Mouse (Mus musculus): ENCODE data around the gene Nrap. TPM values are rescaled to one million over a fixed set of nuclear protein-coding genes. Genes with fewer than 3 reads are reported as not detected.

Gene Nrap
- total and polyA plus RNA-seq, 2 experiments from 2014 or later: 60.1 to 163 TPM

DNA sequence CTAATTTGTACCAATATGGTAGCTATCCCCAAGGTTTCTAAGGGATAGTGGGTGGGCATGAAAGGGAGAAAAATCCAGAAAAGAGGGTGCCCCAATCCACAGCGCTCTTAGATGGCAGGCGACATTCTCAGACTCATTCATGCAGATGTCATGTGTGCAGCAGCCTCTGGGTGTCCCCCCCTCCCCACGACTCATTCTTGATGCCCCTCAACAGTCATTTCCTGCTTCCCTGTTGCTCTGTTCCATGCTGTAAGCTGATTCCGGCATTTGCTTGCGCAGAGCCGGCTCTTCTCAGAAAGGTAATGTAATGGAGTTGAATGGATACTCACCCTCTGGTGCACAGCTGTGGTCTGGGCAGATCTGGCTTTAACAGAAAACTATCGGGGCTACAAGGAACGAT, 40.5 kb upstream of the Nrap start:
- no peak for ATAC-seq (ENCODE audit: insufficient read depth, low read depth)

DNA sequence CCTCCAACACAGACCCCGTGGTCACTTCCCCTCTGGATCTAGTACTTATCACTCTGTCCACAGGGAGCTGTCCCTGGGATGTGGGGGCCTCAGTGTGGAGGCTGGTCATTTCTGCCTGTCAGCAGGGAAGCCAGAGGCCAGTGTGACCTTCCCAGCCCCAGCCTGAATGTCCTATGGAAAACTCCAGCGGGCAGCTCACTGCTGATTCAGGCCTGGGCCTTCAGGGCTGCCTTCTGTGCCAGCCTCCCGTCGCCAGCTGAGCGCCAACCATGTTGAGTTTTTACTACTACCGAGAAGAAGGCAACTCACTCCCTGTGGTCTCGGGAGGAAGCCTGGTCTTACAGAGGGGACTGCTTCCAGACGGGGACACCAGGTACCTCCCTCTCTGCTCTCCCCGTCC, 35.7 kb upstream of the Nrap start:
- no peaks in the 10 kb centered on the region for H3K9me3 ChIP-seq (replicated peaks; ENCODE audit: control insufficient read depth, low read length)
- no peaks in the 10 kb centered on the region for H3K27me3 ChIP-seq (ENCODE audit: control insufficient read depth, insufficient read depth, low read length)
- TF ChIP-seq EP300 (IDR thresholded peaks at IDR 0.05; ENCODE audit: low read depth) (no peak), CTCF (IDR thresholded peaks at IDR 0.05; ENCODE audit: low read depth) (no peak)
- ATAC-seq (ENCODE audit: insufficient read depth, low read depth): peak; percentile 74
- H3K9ac ChIP-seq (replicated peaks; ENCODE audit: low read depth, low read length): peak overlapping the region; percentile 52; the same call in 1 of the 2 replicates
- peak overlapping the region; percentile 81 for H3K27ac ChIP-seq (ENCODE audit: low read depth)
- peaks cover 14% of the 10 kb centered on the region for H3K4me1 ChIP-seq (ENCODE audit: control insufficient read depth, insufficient read depth)
- peak overlapping the region; percentile 31; the same call in 1 of the 2 replicates for H3K4me2 ChIP-seq (ENCODE audit: low read depth, low read length)
- 0 out of 2 replicates have a peak, but pooled peaks cover 4% of the 10 kb centered on the region for H3K36me3 ChIP-seq (replicated peaks; ENCODE audit: control insufficient read depth, insufficient read depth, low read length)
- DNase-seq (ENCODE audit: low spot score): peak; percentile 45
- H3K4me3 ChIP-seq (ENCODE audit: low read depth, low read length): no peak overlapping the region
- WGBS: 24% methylated on average over 9 of the region's 9 CpGs

More for the DNA sequence above, 40.5 kb upstream of the Nrap start:
- Histone ChIP-seq H3K9ac (replicated peaks; ENCODE audit: low read depth, low read length) (no peak overlapping the region), H3K4me2 (ENCODE audit: low read depth, low read length) (no peak overlapping the region), H3K27ac (ENCODE audit: low read depth) (no peak overlapping the region), H3K36me3 (replicated peaks; ENCODE audit: control insufficient read depth, insufficient read depth, low read length) (peaks cover 23% of the 10 kb centered on the region), H3K4me1 (ENCODE audit: control insufficient read depth, insufficient read depth) (peaks cover 12% of the 10 kb centered on the region), H3K4me3 (ENCODE audit: low read depth, low read length) (no peak overlapping the region), H3K27me3 (ENCODE audit: control insufficient read depth, insufficient read depth, low read length) (no peaks in the 10 kb centered on the region), H3K9me3 (replicated peaks; ENCODE audit: control insufficient read depth, low read length) (no peaks in the 10 kb centered on the region)
- no peak for TF ChIP-seq CTCF (IDR thresholded peaks at IDR 0.05; ENCODE audit: low read depth)
- 69% methylated on average over 8 of the region's 8 CpGs for WGBS
- no peak for DNase-seq (ENCODE audit: low spot score)

DNA sequence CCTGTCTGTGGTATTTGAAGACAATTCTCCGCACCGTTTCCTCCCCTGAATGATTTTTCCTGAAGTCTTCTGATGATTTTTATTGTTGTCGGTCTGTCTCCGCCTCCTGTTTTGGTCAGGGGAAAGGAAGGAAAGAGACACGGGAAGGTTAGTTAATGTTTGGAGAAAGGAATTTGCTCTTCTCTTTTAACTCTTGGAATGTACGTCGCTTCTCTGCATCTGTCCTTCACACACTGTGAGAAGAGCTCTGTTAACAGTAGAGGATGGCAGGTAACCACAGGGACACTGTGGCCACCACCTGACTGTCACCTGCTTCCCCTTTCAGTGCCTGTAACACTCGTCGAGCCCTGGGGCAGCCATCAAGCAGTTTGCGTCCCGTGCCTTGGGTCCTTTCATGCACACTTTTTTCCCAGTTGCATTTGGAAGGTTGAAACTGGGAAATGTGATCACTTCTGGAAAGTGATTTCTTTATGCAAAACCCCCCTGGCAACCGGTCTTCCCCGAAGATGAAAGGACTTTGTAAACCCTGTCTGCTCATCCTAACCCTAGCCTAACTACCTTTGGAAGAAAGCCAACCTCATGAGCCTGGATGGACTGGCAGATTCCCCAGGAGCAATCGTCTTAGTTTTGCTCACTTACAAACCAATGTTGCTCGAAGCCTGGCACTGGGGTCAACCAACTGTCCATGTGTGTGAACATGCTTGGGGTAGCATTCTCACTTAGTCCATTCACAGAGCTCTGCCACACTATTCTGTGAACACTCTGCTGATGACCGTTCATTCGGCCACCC, 35.0 kb upstream of the Nrap start:
- Histone ChIP-seq H3K36me3 (replicated peaks; ENCODE audit: control insufficient read depth, insufficient read depth, low read length) (0 out of 2 replicates have a peak, but pooled peaks cover 4% of the 10 kb centered on the region), H3K27me3 (ENCODE audit: control insufficient read depth, insufficient read depth, low read length) (no peaks in the 10 kb centered on the region), H3K4me2 (ENCODE audit: low read depth, low read length) (no peak overlapping the region), H3K27ac (ENCODE audit: low read depth) (peak overlapping the region; percentile 81), H3K4me1 (ENCODE audit: control insufficient read depth, insufficient read depth) (peaks cover 14% of the 10 kb centered on the region), H3K9me3 (replicated peaks; ENCODE audit: control insufficient read depth, low read length) (no peaks in the 10 kb centered on the region), H3K4me3 (ENCODE audit: low read depth, low read length) (no peak overlapping the region), H3K9ac (replicated peaks; ENCODE audit: low read depth, low read length) (no peak overlapping the region)
- ATAC-seq (ENCODE audit: insufficient read depth, low read depth) (no peak), DNase-seq (ENCODE audit: low spot score) (no peak)
- 70% methylated on average over 17 of the region's 17 CpGs for WGBS
- TF ChIP-seq CTCF (IDR thresholded peaks at IDR 0.05; ENCODE audit: low read depth) (no peak), EP300 (IDR thresholded peaks at IDR 0.05; ENCODE audit: low read depth) (no peak)

DNA sequence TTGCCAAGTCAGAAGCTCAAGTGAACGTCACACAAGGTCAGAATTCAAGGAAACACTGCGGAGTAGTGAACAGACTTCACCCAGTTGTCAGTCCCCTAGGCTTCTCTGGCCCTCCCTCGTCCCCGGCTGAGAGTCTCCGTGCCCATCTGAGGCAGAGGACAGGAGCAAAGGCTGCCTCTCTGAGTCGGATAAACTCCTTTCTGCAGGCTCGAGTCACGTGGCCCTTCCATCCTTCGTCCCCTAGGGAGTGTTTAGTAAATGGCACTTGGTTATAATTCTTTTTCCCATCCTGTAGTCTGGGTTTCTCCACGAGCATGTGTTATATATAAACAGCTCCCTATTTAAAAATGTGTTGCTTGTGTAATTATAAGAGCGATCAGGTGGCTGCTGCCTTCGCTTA, 33.5 kb upstream of the Nrap start:
- DNase-seq (ENCODE audit: low spot score) (no peak), ATAC-seq (ENCODE audit: insufficient read depth, low read depth) (0 out of 2 replicates have a peak, but pooled peaks have one; percentile 3)
- H3K27me3 ChIP-seq (ENCODE audit: control insufficient read depth, insufficient read depth, low read length): no peaks in the 10 kb centered on the region
- 74% methylated on average over 12 of the region's 12 CpGs for WGBS
- H3K36me3 ChIP-seq (replicated peaks; ENCODE audit: control insufficient read depth, insufficient read depth, low read length): 0 out of 2 replicates have a peak, but pooled peaks cover 4% of the 10 kb centered on the region
- peaks cover 14% of the 10 kb centered on the region for H3K4me1 ChIP-seq (ENCODE audit: control insufficient read depth, insufficient read depth)
- TF ChIP-seq EP300 (IDR thresholded peaks at IDR 0.05; ENCODE audit: low read depth) (no peak), CTCF (IDR thresholded peaks at IDR 0.05; ENCODE audit: low read depth) (no peak)
- no peak overlapping the region for H3K9ac ChIP-seq (replicated peaks; ENCODE audit: low read depth, low read length)
- H3K9me3 ChIP-seq (replicated peaks; ENCODE audit: control insufficient read depth, low read length): no peaks in the 10 kb centered on the region
- H3K4me2 ChIP-seq (ENCODE audit: low read depth, low read length): no peak overlapping the region
- H3K27ac ChIP-seq (ENCODE audit: low read depth): no peak overlapping the region
- no peak overlapping the region for H3K4me3 ChIP-seq (ENCODE audit: low read depth, low read length)

DNA sequence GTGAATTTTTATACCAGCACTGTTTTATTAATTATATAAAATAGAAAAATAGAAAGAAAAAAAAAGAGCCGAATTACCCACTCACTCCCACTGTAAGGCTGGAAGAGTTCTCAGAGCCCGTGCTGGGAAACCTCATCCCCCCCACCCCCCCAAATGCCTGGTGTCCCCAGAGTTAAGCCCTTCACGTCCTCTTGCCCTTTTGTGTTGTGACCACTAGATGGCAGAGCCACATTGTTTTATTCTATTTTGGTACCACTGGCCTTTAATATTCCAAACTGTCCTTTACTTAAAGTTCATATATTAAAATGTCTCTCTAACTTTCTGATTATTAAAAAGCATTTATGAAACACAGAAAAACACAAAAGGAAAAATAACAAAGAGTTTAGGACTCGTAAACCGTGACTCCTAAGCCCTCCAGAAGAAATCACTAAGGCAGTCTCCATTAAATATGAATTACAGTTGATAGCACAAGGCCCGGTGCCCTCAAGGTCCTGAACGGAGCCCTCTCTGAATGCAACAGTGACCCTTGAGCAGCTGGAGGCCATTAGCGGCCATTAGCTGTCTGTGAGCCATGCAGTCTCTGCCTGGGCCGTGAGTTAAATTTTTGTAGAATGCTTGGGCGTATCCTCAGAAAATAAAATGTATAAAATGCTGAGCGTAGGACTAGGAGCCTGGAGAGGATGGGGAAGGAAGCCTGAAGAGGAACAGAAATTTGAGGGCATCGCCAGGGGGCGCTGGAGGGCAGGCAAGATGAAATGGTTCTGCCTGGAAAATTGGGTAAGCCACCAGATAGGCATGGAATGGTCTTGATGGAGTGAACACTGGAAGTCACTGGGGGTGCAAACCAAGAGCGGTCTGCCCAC, 32.9 kb upstream of the Nrap start:
- H3K9ac ChIP-seq (replicated peaks; ENCODE audit: low read depth, low read length): no peak overlapping the region
- H3K27me3 ChIP-seq (ENCODE audit: control insufficient read depth, insufficient read depth, low read length): no peaks in the 10 kb centered on the region
- DNase-seq (ENCODE audit: low spot score) (peak; percentile 65), ATAC-seq (ENCODE audit: insufficient read depth, low read depth) (peak; percentile 15; the same call in 1 of the 2 replicates)
- peak overlapping the region; percentile 68 for H3K27ac ChIP-seq (ENCODE audit: low read depth)
- H3K4me2 ChIP-seq (ENCODE audit: low read depth, low read length): no peak overlapping the region
- H3K36me3 ChIP-seq (replicated peaks; ENCODE audit: control insufficient read depth, insufficient read depth, low read length): 0 out of 2 replicates have a peak, but pooled peaks cover 4% of the 10 kb centered on the region
- H3K9me3 ChIP-seq (replicated peaks; ENCODE audit: control insufficient read depth, low read length): no peaks in the 10 kb centered on the region
- TF ChIP-seq EP300 (IDR thresholded peaks at IDR 0.05; ENCODE audit: low read depth): no peak
- peak; percentile 73 for TF ChIP-seq CTCF (IDR thresholded peaks at IDR 0.05; ENCODE audit: low read depth)
- H3K4me1 ChIP-seq (ENCODE audit: control insufficient read depth, insufficient read depth): peaks cover 14% of the 10 kb centered on the region
- WGBS: 39% methylated on average over 14 of the region's 14 CpGs
- H3K4me3 ChIP-seq (ENCODE audit: low read depth, low read length): no peak overlapping the region
